Mouse (Mus musculus) intestine, postnatal 0 days (tissue): ENCODE measurements at regions not wholly inside any gene's neighbourhood (a gene's known extent, or its start where the extent isn't known, plus 50 kb on each side); places are given as distances from the start of the nearest gene placed in this dataset.

ENCODE experiments used
- ATAC-seq: fragments of 200-750 bp; cut with Nextera tagmentation; 2 replicates; pipeline ENCODE4 v1.8.0; 2017; ENCODE audit warnings: mild to moderate bottlenecking, moderate TSS enrichment, moderate library complexity
- H3K27ac ChIP-seq: fragments of 300-500 bp; sonication (generic); 2 replicates; pipeline ENCODE4 v1.5.1; 2014; ENCODE audit warnings: mild to moderate bottlenecking, low read depth, low read length, moderate library complexity
- H3K27me3 ChIP-seq: fragments of 300-500 bp; sonication (generic); replicated peaks from 2 replicates; pipeline ENCODE4 v1.6.1; 2014; ENCODE audit warnings: low read length, mixed read lengths; ENCODE audit not compliant: control insufficient read depth, insufficient read depth
- H3K36me3 ChIP-seq: fragments of 300-500 bp; sonication (generic); 2 replicates; pipeline ENCODE4 v1.6.1; 2014; ENCODE audit warnings: mild to moderate bottlenecking, moderate library complexity; ENCODE audit not compliant: control insufficient read depth, insufficient read depth
- H3K4me1 ChIP-seq: fragments of 300-500 bp; sonication (generic); replicated peaks from 2 replicates; pipeline ENCODE4 v1.6.1; 2014; ENCODE audit warnings: antibody characterized with exemption, low read length, mixed read lengths; ENCODE audit not compliant: control insufficient read depth, insufficient read depth
- H3K4me2 ChIP-seq: fragments of 300-500 bp; sonication (generic); replicated peaks from 2 replicates; pipeline ENCODE4 v1.6.1; 2014; ENCODE audit warnings: low read depth, mild to moderate bottlenecking, moderate library complexity
- H3K4me3 ChIP-seq: fragments of 300-500 bp; sonication (generic); 2 replicates; pipeline ENCODE4 v1.5.1; 2014; ENCODE audit warnings: low read depth, low read length
- H3K9ac ChIP-seq: fragments of 300-500 bp; sonication (generic); 2 replicates; pipeline ENCODE4 v1.6.1; 2014; ENCODE audit warnings: mild to moderate bottlenecking, low read depth, low read length
- H3K9me3 ChIP-seq: fragments of 300-500 bp; sonication (generic); 2 replicates; pipeline ENCODE4 v1.6.1; 2016; ENCODE audit warnings: mixed run types; ENCODE audit not compliant: control insufficient read depth
- CTCF ChIP-seq: sonication (generic); IDR thresholded peaks from 2 replicates; pipeline ENCODE4 v1.5.1; 2016; ENCODE audit warnings: low read depth, mild to moderate bottlenecking, control low read depth, antibody characterized with exemption, moderate library complexity
- WGBS: fragments of 180-500 bp; shearing (Covaris S2); extraction: QIAGEN DNeasy Blood & Tissue Kit; methylation state at CpG from one replicate; pipeline ENCODE4 v1.1.7; 2014; 5-methylcytosine and 5-hydroxymethylcytosine counted together

DNA sequence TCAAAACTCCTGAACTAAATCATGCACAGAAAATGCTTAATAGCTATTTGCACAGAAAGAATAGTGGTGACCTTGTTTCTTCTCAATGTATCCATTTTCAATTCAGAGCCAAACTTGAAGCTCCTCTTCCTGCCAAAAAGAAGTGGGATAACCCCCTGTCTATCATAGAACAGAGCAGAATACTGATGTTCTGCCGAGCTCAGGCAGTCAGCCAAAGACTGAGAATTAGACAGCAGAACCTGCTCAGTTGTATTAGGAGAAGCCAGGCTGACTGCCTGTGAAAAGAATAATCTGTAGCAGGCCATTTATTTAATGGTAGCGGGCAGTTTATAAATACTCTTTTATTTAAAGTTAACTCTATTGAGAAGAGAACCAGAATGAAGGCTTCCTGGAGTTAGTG is 68.1 kb upstream of the Grin3a start:
- 57% methylated on average over 2 of the region's 2 CpGs for WGBS
- no peak for TF ChIP-seq CTCF
- H3K27me3 ChIP-seq = no peaks in the 10 kb centered on the region
- no peak for ATAC-seq
- no peak overlapping the region for H3K4me3 ChIP-seq
- no peak overlapping the region for H3K27ac ChIP-seq
- H3K4me1 ChIP-seq = no peaks in the 10 kb centered on the region
- H3K9me3 ChIP-seq = no peaks in the 10 kb centered on the region
- H3K4me2 ChIP-seq = no peak overlapping the region
- H3K9ac ChIP-seq = no peak overlapping the region
- H3K36me3 ChIP-seq = no peaks in the 10 kb centered on the region
